Mouse (Mus musculus) cerebellum, adult 2 months (tissue): Measurements from ENCODE around the gene Pot1a.

Experiments
- CTCF ChIP-seq: fragments of 200-500 bp; IDR thresholded peaks from 2 replicates; pipeline ENCODE4 v1.5.1; 2011; ENCODE audit warnings: low read depth, mild to moderate bottlenecking, control low read depth, low read length, moderate library complexity, borderline replicate concordance; ENCODE audit not compliant: insufficient read depth
- POLR2A ChIP-seq: fragments of 200-500 bp; IDR thresholded peaks from 2 replicates; pipeline ENCODE4 v1.6.1; 2011; ENCODE audit warnings: low read length, control low read depth, borderline replicate concordance; ENCODE audit not compliant: insufficient read depth

- no peak for TF ChIP-seq POLR2A
- no peak for TF ChIP-seq CTCF
These were observed 40.8 kb downstream of the Pot1a start for GRCm38 (mm10) chr6:25768238-25768637.
